Mouse (Mus musculus) intestine, postnatal 0 days (tissue): ENCODE measurements at regions not wholly inside any gene's neighbourhood (a gene's known extent, or its start where the extent isn't known, plus 50 kb on each side); places are given as distances from the start of the nearest gene placed in this dataset.

ENCODE experiments used
- ATAC-seq: fragments of 200-750 bp; cut with Nextera tagmentation; 2 replicates; pipeline ENCODE4 v1.8.0; 2017; ENCODE audit warnings: mild to moderate bottlenecking, moderate TSS enrichment, moderate library complexity
- H3K27ac ChIP-seq: fragments of 300-500 bp; sonication (generic); 2 replicates; pipeline ENCODE4 v1.5.1; 2014; ENCODE audit warnings: mild to moderate bottlenecking, low read depth, low read length, moderate library complexity
- H3K27me3 ChIP-seq: fragments of 300-500 bp; sonication (generic); replicated peaks from 2 replicates; pipeline ENCODE4 v1.6.1; 2014; ENCODE audit warnings: low read length, mixed read lengths; ENCODE audit not compliant: control insufficient read depth, insufficient read depth
- H3K36me3 ChIP-seq: fragments of 300-500 bp; sonication (generic); 2 replicates; pipeline ENCODE4 v1.6.1; 2014; ENCODE audit warnings: mild to moderate bottlenecking, moderate library complexity; ENCODE audit not compliant: control insufficient read depth, insufficient read depth
- H3K4me1 ChIP-seq: fragments of 300-500 bp; sonication (generic); replicated peaks from 2 replicates; pipeline ENCODE4 v1.6.1; 2014; ENCODE audit warnings: antibody characterized with exemption, low read length, mixed read lengths; ENCODE audit not compliant: control insufficient read depth, insufficient read depth
- H3K4me2 ChIP-seq: fragments of 300-500 bp; sonication (generic); replicated peaks from 2 replicates; pipeline ENCODE4 v1.6.1; 2014; ENCODE audit warnings: low read depth, mild to moderate bottlenecking, moderate library complexity
- H3K4me3 ChIP-seq: fragments of 300-500 bp; sonication (generic); 2 replicates; pipeline ENCODE4 v1.5.1; 2014; ENCODE audit warnings: low read depth, low read length
- H3K9ac ChIP-seq: fragments of 300-500 bp; sonication (generic); 2 replicates; pipeline ENCODE4 v1.6.1; 2014; ENCODE audit warnings: mild to moderate bottlenecking, low read depth, low read length
- H3K9me3 ChIP-seq: fragments of 300-500 bp; sonication (generic); 2 replicates; pipeline ENCODE4 v1.6.1; 2016; ENCODE audit warnings: mixed run types; ENCODE audit not compliant: control insufficient read depth
- CTCF ChIP-seq: sonication (generic); IDR thresholded peaks from 2 replicates; pipeline ENCODE4 v1.5.1; 2016; ENCODE audit warnings: low read depth, mild to moderate bottlenecking, control low read depth, antibody characterized with exemption, moderate library complexity
- WGBS: fragments of 180-500 bp; shearing (Covaris S2); extraction: QIAGEN DNeasy Blood & Tissue Kit; methylation state at CpG from one replicate; pipeline ENCODE4 v1.1.7; 2014; 5-methylcytosine and 5-hydroxymethylcytosine counted together

DNA sequence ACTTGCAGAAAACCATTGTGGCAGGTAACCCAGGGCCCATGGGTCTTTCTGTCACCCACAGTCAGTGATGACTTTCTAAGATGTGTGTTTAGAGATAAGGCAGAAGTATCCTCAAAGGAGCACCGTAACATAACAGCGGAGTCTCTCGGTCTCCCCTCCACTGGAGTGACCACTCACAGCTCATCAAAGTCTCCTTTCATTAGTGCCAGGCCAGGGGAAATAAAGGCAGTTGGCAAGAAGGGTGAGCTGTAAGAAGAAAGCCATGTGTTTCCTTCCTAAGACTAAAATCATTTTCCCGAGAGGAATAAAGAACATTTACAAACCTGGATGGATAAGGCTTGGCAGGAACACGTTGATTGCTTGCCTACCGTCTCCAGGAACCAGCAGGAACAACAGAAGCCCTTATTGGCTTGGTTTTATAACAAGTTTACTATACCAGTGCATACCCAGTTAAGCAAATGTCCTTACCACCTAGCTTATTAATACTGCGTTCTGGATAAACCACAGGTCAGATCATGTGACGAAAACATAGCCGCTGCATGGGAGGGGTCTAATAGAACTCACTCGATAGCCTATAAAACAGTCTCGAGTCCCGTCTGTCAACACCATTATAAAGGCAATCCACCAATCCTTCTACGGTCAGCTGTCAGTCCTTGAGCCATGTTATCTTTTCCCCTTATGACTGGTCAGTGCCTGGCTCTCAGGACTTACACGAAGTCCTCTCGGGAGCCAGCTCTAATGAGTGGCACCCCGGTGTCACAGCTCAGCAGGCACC, 235.3 kb upstream of the Nfe2l3 start:
- 69% methylated on average over 16 of the region's 16 CpGs for WGBS
- Histone ChIP-seq H3K4me2 (no peak overlapping the region), H3K4me1 (0 out of 2 replicates have a peak, but pooled peaks cover 2% of the 10 kb centered on the region), H3K9ac (no peak overlapping the region), H3K9me3 (no peaks in the 10 kb centered on the region), H3K27ac (no peak overlapping the region), H3K4me3 (no peak overlapping the region), H3K27me3 (peaks cover 28% of the 10 kb centered on the region), H3K36me3 (no peaks in the 10 kb centered on the region)
- no peak for ATAC-seq
- TF ChIP-seq CTCF = no peak

DNA sequence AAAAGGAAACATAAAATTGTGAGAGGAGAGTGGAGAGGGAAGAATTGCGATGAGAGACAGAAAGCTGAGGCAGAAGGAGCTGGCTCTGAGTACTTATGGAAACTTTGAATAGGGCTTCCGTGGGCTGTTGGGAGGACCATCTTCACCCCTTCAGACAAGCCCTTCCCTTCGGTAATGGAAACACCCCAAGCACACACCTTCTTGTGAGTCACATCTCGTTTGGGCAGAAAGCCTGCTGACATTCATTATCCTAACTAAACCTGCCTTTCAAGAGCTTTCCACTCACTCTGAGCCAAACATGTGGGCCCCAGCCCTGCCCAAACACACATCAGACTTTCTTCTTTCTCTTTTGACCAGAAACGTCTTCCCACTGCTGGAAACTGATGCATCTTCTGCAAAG, 232.3 kb upstream of the Nfe2l3 start:
- H3K36me3 ChIP-seq = no peaks in the 10 kb centered on the region
- no peak overlapping the region for H3K4me2 ChIP-seq
- ATAC-seq = no peak
- H3K4me3 ChIP-seq = no peak overlapping the region
- no peak for TF ChIP-seq CTCF
- H3K27ac ChIP-seq = no peak overlapping the region
- H3K9ac ChIP-seq = no peak overlapping the region
- H3K9me3 ChIP-seq = no peaks in the 10 kb centered on the region
- 61% methylated on average over 5 of the region's 5 CpGs for WGBS
- no peaks in the 10 kb centered on the region; the same call in 1 of the 2 replicates for H3K27me3 ChIP-seq
- H3K4me1 ChIP-seq = no peaks in the 10 kb centered on the region

DNA sequence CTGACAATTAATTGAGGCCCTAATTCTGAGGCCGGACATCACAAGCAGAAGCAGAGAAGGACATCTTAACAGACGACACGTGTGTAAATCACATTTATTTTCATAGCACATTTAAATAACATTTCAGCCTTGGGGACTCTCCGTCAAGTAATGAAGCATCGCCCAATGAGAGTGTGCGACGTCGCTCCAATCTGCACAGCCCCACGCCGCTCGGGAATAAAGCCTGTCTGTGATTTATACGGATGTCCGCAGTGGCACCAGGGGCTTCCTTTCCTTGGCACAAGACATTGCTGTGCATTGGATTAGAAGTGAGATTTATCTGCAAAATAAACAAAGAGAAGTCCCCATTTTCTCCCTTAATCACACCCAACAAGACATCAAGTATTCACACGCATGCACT, 231.6 kb upstream of the Nfe2l3 start:
- Histone ChIP-seq H3K4me1 (no peaks in the 10 kb centered on the region), H3K27me3 (peaks cover under 1% of the 10 kb centered on the region; the same call in 1 of the 2 replicates), H3K9me3 (no peaks in the 10 kb centered on the region), H3K4me3 (no peak overlapping the region), H3K9ac (no peak overlapping the region), H3K36me3 (no peaks in the 10 kb centered on the region), H3K4me2 (no peak overlapping the region), H3K27ac (no peak overlapping the region)
- TF ChIP-seq CTCF = no peak
- ATAC-seq = no peak
- WGBS = 88% methylated on average over 14 of the region's 14 CpGs

DNA sequence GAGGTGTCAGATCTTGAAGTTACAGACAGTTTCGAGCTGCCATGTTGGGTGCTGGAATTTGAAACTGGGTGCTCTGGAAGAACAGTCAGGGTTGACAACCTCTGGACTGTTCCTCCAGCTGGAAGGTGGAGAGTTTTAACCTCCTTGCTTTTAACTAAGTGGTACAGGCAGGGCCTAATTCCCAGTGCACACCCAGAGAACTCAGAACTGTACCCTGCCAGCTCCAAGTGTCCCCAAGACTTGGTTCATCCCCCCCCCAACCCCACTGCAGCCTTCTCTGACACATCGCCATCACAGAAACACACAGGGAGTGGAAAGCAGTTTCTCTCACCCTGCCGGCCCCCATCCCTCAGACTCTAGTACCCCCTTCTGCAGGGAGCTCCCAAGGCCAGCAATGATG, 228.2 kb upstream of the Nfe2l3 start:
- WGBS = 79% methylated on average over 3 of the region's 3 CpGs
- Histone ChIP-seq H3K9me3 (no peaks in the 10 kb centered on the region), H3K27me3 (peaks cover 21% of the 10 kb centered on the region; the same call in 1 of the 2 replicates), H3K4me3 (no peak overlapping the region), H3K36me3 (no peaks in the 10 kb centered on the region), H3K27ac (no peak overlapping the region), H3K4me1 (no peaks in the 10 kb centered on the region), H3K9ac (no peak overlapping the region), H3K4me2 (no peak overlapping the region)
- no peak for TF ChIP-seq CTCF
- no peak for ATAC-seq

DNA sequence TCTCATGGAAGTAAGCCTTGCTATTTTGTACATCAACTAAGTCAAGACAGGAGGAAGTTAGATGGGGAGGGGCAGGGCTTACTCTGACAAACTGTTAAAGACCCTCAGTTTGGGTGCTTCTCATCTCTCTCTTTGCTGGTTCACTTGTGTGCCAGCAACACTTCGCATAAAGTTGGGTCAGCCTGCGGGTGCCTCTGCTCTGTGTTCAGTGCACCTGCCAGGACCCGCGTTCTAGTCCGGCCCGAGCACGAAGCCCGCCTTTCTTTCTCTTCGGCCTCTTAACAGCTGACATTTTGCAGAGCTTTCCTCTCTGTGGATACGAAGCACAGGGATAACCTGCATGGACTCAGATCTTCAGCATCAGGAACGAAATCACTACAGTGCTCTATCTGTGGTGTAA, 227.1 kb upstream of the Nfe2l3 start:
- no peak for TF ChIP-seq CTCF
- H3K4me1 ChIP-seq = no peaks in the 10 kb centered on the region
- no peak overlapping the region for H3K27ac ChIP-seq
- no peaks in the 10 kb centered on the region for H3K36me3 ChIP-seq
- H3K9ac ChIP-seq = no peak overlapping the region
- WGBS = 79% methylated on average over 11 of the region's 11 CpGs
- no peak overlapping the region for H3K4me2 ChIP-seq
- ATAC-seq = no peak
- H3K27me3 ChIP-seq = peaks cover 21% of the 10 kb centered on the region; the same call in 1 of the 2 replicates
- no peak overlapping the region for H3K4me3 ChIP-seq
- no peaks in the 10 kb centered on the region for H3K9me3 ChIP-seq

DNA sequence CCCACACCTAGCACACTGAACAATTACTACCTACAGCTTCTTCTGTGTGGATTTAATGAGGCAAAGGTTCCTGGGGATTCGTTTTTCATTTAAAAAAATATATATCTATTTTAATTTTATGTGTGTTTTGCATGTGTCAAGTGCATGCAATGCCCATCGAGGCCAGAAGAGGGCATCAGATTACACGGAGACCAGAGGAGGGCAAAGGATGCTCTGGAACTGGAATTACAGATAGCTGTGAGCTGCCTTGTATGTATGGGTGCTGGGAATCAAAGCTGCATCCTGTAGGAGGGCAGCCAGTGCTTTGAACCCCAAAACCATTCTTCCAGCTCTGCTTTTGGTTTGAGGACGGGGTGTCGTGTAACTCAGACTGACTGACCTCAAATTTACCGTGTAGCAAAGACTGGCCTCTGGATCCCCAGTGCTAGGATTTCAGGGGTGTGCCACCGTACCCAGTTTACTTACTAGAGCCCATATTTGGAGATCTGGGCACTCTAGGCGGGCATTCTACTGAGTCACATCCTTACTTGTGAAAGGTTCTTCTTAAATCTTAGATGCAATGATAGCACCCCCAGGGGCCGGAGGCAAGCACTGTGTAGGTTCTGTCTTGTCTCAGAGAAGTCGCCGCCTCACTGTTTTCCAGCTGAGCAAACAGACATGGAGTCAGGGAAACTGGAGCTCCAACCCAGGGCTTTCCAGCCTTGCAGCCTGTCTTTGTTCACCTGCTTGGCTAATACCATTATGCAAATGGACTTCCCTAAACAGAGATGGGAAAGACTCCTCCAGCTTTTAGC, 225.6 kb upstream of the Nfe2l3 start:
- Histone ChIP-seq H3K9me3 (no peaks in the 10 kb centered on the region), H3K4me1 (no peaks in the 10 kb centered on the region), H3K36me3 (no peaks in the 10 kb centered on the region), H3K4me2 (no peak overlapping the region), H3K4me3 (no peak overlapping the region), H3K27ac (no peak overlapping the region), H3K27me3 (peaks cover 21% of the 10 kb centered on the region; the same call in 1 of the 2 replicates), H3K9ac (no peak overlapping the region)
- 9% methylated on average over 11 of the region's 11 CpGs for WGBS
- no peak for ATAC-seq
- peak; percentile 82 for TF ChIP-seq CTCF
